Mouse (Mus musculus) heart, postnatal 0 days (tissue): Measurements from ENCODE around the gene Heatr5a.

Source experiments
- CTCF ChIP-seq: IDR thresholded peaks from 2 replicates; pipeline ENCODE4 v1.5.1; 2016; ENCODE audit warnings: antibody characterized with exemption, control low read depth, low read depth
- EP300 ChIP-seq: IDR thresholded peaks from 2 replicates; pipeline ENCODE4 v1.6.1; 2016; ENCODE audit warnings: antibody characterized with exemption, low read depth

DNA sequence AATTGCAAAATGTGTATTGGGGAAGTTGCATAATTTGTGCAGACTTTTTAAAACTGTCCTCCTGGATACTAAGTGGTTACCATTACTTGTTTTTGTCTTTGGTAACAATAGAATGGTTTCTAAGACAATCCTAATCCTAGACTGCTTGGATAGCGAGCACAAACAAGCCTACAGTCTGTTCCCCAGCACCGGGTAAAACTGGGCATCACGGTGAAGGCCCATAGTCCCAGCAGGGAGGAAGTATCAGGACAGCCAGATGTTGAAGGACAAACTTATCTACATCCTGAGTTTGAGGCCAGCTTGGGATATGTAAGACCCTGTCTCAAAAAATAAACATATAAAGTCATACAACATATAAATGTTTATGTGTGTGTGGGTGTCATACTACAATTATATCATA is 135.9 kb downstream of the Heatr5a start:
- TF ChIP-seq CTCF: no peak
- TF ChIP-seq EP300: no peak
